Mouse (Mus musculus): ENCODE data around the gene Camk2n2.

DNA sequence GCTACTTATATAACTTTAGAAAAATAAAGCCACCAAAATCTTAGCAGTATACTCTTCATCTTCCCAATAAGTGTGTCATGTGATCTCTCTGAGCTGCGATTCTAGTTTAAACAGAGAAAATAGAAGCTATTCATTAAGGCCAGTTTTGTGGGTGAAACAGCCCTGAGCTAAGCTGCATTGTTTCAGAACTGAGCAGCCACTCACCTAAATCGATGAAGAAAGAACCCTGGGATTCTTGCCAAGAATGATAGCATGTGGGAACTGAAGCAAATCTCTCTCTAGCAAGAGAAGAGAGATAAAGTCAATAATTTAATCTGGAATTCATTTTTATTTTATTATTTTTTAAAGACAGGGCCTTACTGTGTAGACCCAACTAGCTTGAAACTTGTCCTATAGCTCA is 2.1 kb upstream of the Camk2n2 start:
- no peak for TF ChIP-seq MAX (IDR thresholded peaks at IDR 0.05)
- TF ChIP-seq CTCF (IDR thresholded peaks at IDR 0.05; ENCODE audit: control insufficient read depth, insufficient read depth, insufficient read length): no peak
- TF ChIP-seq MYOG (IDR thresholded peaks at IDR 0.05; ENCODE audit: control insufficient read depth, extremely low read depth, insufficient read length): no peak

All from C2C12 (cell line).